Mouse (Mus musculus): ENCODE measurements around the gene Kank2.

GRCm38 (mm10) chr9:21787654-21788053 is 10.9 kb downstream of the Kank2 start:
- TF ChIP-seq POLR2A (IDR thresholded peaks at IDR 0.05; ENCODE audit: low read depth, low read length): no peak
- TF ChIP-seq MAX (IDR thresholded peaks at IDR 0.05; ENCODE audit: low read length): no peak
- TF ChIP-seq CTCF (conservative IDR thresholded peaks at IDR 0.05 in 1 of 2, IDR thresholded peaks at IDR 0.05 in 1 of 2; ENCODE audit: low read depth in 2 of 2, low read length in 2 of 2): no peak
